Mouse (Mus musculus) thymus, postnatal 25 days (tissue): Measurements from ENCODE around the gene Gsx2.

Source experiments
- DNase-seq: peaks from one replicate; pipeline ENCODE4 v3.0.0; 2022

Gsx2 gene

DNA sequence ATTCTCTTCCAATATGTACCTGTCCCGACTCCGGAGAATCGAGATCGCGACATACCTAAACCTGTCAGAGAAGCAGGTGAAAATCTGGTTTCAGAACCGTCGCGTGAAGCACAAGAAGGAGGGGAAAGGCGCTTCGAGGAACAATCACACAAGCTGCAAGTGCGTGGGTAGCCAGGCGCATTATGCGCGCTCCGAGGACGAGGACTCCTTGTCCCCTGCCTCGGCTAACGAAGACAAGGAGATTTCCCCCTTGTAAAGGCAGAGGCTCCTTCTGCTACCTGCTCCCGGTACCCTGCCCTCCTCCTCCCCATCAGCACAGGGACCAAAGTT lies 1.6 kb downstream of the Gsx2 start:
- DNase-seq = no peak

DNA sequence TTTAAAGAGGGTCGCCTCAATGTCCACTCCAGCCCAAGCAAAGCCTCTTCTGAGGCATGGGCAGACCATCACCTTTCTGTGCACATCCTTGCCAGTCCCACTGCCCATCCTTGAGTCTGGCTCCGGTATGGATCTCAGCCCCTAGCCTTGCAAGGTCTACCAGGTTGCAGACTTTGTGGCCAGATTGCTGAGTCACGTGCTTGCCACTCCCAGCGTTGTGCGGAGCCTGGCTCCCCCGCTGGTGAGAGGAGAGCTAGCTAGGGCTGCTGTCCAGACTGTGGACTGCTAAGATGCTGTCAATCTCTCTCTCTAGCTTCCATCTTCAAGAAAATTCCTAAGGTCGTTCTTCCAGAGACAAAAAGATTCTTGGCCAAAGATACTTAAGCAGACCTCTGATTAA lies 4.2 kb downstream of the Gsx2 start:
- DNase-seq = no peak

DNA sequence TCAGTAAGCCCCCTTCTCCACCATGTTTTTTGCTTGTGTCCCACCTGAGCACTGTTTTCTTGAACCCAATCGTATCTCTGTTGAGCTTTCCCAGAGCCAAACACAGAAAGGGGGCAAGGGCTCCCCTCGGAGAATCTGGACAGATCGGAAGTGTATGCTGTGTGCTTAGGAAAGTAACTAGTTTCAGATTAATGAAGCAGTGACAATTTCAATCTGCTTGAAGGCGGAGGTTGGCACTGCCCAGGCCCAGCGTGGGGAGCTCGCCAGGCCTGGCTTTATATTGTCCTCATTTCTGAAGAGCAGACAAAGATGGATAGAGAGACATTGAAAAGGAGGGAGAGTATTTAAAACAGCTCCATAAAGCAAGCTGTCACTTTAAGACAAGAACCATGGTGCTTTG lies 7.0 kb downstream of the Gsx2 start:
- DNase-seq = no peak

DNA sequence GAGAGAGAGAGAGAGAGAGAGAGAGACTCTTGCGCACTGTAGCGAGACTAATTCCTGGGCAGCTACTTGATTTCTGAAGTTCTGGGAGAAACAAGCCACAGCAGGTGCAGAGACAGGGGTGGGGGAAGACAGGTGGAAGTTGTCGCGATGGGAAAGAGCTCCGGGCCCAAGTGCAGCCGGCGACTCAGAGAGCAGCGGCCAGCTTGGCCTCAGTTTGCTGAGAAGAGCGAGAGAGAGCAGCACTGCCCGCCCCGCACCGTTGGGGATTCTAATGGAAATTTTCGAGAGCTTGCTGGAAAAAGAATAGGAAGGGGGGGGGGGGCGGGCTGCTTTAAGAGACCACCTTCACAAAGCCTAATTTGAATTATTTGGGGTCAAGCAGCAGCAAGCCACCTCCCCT lies 7.7 kb downstream of the Gsx2 start:
- DNase-seq = no peak

DNA sequence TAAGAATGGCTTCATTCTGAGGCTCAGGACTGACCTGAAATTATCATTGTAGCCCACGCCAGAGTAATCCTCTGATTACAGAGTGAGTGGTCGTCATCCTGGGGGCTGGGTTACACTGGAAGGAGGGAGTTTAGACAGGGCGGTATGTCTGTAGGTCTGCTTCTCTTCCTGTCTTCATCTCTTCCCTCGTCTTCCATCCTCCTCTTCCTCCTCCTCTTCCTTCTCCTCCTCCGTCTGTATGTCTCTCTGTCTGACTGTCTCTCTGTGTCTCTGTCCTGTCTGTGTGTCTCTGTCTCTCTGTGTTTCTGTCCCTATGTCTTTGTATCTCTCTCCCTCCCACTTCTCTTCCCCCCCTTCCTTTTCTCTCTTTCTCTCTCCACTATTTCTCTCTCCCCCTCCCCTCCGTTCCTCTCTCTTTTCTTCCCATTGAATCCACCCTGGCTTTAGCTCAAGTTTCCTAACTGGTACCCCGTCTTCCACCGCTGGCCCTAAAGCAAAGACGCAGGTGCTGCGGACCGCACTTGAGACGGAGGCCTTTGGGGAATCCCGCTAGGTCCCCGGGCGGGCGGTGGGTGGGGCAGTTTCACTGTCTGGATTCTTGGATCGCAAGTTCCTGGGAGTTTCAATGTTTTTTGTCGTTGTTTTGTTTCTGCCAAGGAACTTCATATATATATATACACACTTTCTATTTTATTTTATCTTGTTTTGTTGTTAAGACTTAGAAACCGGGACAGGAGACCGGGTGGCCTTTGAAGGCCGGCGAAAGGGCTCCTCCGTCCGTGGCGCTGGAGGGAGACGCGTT lies 8.4 kb downstream of the Gsx2 start:
- no peak for DNase-seq

DNA sequence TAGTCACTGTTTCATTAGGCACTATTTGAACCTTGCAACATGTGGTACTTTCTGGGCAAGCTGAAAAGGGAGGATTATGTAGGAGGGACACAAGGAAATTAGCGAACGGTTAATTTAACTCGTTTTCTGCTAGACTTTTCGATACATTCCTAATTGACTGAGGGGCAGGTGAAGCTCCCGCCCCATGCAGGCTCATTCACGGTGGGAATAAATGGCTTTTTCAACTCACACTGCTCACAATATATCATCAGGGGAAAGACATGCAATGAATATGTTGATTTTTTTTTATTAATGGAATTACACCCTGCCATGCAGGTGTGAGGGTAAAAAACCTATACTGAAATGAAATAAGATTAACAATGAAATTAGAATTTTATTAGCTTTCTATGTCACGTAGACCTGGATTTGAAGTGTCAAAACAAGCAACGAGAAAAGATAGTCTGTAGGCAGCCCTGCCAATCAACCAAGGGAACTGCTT lies 9.0 kb downstream of the Gsx2 start:
- no peak for DNase-seq

DNA sequence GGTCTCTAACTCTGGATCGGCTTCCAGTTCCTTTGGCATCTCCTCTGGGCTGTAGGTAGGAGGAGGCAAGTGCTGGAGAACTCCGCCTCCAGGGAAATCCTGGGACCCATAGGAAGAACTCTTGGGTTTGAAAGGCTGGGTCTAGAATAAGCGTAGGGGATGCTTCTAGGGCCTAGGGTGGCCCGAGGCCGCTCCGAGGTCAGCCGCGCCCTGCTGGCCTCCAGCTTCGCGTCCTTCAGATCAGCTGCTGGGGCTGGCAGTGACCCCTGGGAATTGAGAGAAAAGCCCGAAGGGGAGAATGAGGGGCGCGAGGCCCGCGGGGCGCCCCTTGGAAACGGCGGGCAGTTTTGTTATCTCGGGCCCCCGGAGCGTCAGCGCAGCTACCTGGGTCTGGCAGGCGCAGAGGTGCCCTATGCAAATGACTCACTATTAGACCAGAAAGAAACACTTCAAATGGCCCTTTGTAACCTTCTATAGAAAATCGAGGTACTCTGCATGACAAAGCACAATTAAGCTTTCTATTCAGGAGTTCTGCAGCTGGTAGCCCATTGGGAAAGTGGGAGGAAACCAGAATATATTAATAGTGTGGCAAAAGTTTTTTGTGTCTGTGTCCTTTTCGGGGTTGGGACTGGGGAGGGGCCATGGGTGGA lies 9.6 kb downstream of the Gsx2 start:
- no peak for DNase-seq

DNA sequence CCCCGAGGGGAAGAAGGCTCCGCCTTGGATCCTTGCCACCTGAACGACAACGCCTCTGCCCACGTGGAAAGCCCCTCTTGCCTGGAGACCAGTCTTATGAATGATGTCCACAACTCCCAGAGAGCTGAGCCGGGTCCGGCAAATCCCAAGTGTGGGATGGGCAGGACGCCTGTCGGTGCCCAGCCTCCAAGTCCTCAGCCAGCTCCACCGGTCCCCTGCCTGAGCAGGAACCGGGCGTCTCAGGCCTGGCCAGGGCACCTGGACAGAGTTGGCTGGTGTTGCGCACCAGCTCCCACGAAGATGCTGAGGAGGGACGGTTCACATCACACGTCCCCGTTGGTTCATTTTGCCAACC lies 10.1 kb downstream of the Gsx2 start:
- DNase-seq = no peak

DNA sequence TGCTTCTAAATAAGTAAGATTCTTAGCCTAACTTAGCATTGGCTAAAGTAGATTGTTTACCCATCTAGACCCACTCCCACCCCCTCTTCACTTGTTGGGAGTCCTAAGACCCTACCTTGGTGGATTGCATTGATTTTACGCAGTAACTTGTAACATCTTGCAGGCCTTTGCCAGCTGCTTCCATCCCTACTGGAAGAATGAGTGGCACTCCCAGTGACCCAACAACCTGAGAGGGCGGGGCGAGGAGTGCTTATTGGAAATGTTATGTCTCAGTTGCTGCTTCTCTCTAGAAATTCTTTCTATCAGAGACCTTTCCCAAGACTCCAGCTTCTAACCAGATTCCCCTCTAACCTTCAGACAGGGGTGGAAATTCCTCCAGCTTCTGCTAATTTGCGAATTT lies 10.5 kb downstream of the Gsx2 start:
- DNase-seq = no peak

DNA sequence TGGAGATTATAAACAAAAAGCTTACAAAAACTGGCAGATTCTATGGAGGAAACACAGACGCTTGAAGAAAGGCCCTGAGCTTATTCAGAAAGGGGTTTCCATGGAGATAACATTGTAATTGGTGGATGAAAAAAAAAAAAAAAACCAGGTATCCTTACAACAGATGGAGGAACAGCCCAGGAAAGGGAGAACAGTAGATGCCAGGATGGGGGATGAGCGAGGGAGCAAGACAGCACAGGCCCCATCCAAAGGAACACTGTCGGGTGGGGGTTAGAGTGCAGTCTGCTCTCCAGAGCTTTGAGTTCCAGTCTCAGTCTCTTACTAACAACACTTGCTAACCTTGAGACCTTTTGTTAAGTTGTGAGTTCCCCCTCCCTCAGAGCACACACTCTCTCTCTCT lies 31.1 kb downstream of the Gsx2 start:
- no peak for DNase-seq

DNA sequence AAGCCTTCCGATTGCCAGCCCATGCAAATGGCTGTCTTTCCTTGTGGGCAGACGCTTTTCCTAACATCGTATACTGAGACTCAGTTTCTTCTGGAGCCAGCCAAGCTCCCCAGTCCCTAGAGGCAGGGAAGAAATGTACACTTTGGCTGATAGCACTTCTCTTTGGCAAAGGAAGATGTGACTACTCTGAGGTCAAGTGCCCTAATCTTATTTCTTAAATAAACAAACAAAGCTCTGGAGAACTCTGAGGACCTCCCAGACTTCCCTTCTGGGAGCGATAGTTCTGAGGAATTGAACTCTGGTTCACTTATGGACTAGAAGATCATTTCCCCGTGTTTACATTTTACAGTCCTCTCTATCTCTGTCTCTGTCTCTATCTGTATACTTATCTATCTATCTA lies 34.0 kb downstream of the Gsx2 start:
- no peak for DNase-seq

DNA sequence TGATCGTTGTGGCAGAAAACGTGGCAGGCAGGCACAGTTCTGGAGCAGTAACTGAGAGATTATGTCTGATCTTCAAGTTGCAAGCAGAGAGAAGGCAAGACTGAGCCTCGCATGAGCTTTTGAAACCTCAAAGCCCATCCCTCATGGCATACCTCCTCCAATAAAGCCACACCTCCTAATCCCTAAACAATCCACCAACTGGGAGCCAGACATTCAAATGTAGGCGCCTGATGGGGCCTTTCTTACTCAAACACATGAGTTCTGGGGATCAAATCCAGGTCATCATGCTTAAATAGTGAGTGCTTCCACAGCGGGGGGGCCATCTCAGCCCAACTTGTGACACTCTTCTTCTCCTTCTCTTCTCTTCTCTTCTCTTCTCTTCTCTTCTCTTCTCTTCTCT lies 36.4 kb downstream of the Gsx2 start:
- DNase-seq = no peak

DNA sequence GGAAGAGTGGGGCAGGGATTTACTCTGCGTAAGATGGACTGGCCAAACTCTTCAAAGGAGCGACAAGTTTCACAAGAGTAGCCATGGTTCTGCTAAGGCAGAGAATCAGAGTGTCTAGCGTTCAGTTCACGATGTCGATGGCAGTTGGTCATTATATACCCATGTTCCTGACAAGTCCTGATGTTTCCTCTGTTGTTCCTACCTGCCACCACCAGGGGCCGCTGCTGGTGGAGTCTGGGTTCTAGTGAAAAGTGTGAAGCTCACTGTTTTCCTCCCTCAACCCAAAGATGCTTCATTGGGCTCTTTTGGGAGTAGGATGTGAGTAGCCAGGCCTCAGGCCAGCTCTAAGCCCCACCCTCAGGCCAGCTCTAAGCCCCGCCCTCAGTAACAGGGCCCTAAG lies 43.4 kb downstream of the Gsx2 start:
- DNase-seq = peak; percentile 48

DNA sequence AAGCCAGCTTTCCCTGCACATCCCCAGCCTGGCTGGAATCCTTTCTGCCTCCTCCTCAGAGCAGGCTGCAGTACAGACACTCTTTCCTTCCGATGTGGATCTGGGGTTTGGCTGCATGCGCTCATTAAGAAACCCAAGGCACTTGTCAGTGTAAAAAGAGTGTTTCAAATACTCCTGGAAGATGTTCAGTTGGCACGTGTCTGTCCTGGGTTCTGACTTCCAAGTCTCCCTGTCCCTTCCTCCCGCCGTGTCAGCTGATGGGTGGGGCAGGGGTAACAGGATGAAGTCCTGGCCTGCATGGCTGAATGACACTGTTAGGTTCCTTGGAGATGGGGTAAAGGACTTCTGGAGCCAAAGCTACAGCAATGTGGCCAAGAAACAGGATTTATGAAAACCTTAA lies 46.2 kb downstream of the Gsx2 start:
- DNase-seq = no peak
